Mouse (Mus musculus) E14TG2a.4 (cell line): ENCODE data around the gene Pnma5.

ENCODE experiments used
- CTCF ChIP-seq: conservative IDR thresholded peaks from 2 replicates; pipeline ENCODE4 v1.5.1; 2014; ENCODE audit warnings: low read length
- NANOG ChIP-seq: IDR thresholded peaks from 2 replicates; pipeline ENCODE4 v1.6.1; 2014; ENCODE audit warnings: borderline replicate concordance, low read length, mixed read lengths

DNA sequence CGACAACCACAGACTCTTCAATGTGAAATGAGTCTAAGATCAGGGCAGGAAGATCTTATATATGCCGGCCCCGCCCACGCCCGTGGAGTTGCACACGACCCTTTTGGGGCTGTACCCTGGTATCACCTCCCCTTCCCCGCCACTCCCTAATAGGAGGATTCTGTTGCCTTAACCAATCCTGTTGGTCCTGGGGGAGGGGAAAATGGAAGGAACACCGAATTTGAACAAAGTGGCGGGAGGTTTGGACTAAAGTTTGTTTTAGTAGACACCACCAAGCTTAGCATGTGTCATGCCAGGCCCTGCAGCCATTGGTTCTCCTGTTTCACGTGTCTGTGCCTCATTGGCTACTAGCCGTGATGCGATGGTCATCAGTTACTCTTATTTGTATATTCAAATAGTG is 2.8 kb upstream of the Pnma5 start:
- TF ChIP-seq CTCF (no peak), NANOG (no peak)
